Mouse (Mus musculus) v-Abl transformed pro-B cells (cell line): ENCODE results near the gene Shroom3.

Source experiments
- in situ Hi-C, 2 experiments: fragments of 400-800 bp; cut with MboI; formaldehyde crosslinking; loops; one replicate each; pipeline ENCODE4 v1.15.1; 2025; ENCODE audit not compliant: unreplicated experiment in 2 of 2

Shroom3 gene

DNA sequence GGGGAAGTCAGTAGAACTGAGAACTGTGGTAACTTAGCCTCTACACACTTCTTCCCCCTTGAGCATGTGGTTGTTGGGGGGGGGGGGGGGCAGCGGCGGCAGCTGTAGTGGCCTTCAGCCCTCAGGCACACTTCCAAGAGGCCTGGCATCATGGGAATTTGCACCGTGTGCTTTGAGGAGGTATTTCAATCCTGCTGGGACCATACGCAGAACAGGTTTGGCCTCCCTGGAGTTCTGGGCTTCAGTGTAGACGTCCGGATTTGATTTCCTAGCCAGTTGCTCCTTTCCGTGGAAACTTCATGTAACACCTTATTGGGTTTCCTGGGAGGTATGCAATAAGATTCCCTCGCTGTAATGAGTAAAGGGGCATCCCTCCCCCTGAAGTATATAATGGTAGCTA, 105.8 kb downstream of the Shroom3 start:
- in situ Hi-C loops, result no loop called here

DNA sequence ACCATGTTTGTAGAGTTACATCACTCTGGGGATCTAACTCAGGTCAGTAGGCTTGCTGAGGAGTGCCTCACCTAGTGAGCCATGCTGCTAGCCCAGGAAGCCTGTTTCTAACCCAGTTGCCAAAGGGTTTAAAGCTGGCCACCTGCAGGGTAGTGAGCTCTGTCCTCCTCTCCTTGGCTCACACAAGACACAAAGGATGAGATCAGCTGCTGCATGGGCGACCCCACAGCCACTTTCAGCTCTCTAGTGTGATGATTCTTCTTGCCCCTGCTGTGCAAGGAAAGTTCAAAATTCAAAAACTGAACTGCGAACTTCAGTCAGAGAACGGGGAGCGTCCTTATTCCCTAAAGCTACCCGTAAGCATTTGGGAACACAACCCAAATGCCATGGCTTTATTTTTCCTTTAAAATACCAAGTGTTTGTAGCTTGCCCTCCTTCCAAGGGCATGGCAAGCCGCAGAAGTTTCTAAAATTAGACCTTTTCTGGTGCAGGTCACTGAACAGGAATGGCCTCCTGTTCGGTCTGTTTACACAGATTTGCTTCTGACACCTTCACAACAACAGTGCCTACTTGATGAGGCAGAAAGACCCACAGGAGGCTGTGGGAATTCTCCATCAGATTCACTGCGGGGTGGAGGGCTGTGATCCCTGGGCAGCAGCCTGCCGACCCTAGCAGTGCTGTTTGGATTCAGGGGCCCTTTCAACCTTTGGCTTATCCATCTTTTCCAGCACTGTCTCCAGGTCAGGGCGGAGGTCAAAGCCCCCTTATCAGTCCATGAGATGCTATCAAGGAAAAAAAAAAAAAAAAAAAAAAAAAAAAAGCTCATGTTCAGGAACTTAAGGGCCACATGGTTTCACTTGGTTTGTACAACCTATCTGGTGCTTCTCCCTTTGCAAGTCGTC, 113.1 kb downstream of the Shroom3 start:
- in situ Hi-C loops, result no loop called here

DNA sequence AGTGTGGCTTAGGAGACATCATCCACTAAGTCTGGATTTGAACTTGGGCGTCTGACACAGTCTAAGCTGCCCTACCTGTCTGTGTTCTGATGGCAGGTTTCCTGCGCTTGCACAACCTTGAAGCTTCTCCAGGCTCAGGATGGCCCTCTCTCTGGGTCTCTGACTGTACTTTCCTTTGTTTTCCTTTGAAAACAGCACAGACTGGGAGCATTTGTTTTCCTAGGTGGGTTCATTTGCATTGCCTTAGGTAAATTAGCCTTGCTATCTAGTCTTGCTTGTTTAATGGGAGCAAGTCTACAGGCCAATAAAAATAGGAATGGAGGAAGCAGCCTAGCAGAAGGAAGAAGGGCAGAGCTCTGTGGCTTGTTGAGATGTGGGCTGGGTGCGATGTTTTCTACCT, 114.7 kb downstream of the Shroom3 start:
- in situ Hi-C loops, result no loop called here

DNA sequence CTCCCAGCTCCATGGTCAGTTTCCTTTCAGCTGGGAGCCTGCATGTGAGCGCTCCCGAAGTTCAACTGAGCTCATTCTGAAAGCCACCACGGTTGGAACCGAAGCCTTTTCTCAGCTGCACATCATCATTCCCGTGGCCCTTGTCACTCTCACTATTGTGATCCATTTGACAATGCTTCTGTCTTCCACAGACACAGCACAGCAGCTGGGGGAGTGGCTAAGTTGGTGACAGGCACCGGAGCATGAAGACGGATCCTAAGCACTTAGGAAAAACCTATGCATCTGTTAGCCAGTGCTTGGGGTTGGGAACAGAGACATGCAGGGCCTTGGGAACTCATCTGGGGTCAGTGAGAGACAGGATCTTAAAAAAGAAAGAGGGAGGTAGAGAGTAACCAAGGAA, 121.1 kb downstream of the Shroom3 start:
- in situ Hi-C loops, result no loop called here

DNA sequence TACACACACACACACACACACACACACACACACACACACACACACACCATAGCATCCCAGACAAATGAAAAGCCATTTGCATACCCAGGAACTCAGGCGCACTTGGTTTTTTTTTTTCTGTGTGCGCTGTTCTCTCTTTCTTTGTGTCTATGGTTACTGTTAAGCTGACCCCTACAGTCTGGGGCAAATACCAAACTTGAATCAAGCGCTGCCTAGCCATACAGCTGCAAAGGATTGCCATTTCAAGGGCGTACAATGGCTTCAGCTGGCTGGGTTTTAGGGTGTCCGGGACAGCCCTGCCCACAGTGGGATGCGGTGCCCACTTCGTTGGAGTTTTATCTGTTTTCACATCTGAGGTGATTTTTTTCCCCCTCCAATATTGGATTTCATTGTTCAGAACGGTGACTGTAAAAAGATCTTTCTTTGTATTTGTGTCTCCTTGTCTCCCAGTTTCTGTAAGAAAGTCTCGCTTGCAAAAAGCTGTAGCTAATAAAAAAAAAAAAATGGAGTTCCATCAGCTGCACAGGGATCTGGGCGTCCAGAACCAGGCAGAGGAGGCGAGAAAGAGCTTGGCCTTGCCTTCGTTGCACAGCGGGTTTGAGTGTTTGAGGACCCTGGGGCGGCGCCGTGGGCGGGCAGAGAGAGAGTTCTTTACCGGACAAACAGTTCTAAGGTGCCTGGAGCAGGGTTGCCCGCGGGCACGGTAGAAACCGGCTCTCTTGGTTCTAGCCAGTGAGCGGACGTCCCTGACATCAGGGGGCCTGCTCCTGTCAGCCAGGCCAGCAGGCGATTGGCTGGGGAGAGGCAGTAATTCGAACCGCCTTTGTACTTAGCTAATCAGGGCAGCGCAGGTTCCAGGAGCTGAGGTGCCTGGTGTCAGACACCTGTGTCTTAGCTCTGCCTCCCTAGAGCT, 125.5 kb downstream of the Shroom3 start:
- in situ Hi-C loops, result no loop called here

DNA sequence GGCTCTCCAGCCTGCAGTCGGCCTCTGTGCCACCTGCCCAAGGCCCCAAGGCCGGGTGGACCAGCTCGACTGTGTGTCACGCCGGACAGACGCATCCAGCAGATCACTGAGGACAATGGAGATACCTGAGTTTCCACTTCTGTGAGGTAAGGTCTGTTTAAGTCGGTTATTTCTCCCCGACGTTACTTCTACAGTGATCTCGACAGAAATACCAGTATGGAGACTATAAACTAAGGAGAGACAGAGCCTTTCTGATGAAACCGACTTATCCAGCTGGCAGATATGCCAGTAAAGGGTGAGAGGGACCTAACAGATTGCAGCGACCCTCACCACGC, 126.1 kb downstream of the Shroom3 start:
- in situ Hi-C loops, result no loop called here

DNA sequence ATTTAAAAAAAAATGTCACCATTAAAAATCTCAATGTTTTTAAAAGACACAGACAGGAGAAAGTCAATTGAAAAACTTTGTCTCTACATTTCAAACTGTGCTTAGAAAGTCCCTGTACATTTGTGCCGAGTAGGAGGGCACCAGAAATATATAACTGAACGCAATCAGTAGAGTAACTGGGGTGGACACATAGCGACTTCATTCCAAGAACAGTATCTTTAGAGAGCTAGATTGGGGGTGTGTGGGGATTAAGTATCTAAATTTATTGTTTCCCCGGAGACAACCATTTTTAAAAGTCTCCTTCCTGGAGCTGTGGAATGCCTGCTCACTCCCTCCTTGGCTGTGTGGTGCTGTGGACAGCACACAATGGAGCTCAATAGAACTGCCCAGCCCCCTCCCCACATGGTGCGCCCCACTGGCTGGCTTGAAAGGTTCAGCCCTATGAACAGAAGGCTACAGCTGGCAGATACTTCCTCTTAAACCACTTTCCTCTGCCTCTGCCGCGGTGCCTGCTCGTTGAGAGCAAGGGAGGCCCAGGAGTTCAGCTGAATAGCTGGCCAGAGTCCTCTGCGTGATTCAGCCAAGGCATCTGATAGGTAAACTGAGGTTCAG, 127.8 kb downstream of the Shroom3 start:
- in situ Hi-C loops, result no loop called here

DNA sequence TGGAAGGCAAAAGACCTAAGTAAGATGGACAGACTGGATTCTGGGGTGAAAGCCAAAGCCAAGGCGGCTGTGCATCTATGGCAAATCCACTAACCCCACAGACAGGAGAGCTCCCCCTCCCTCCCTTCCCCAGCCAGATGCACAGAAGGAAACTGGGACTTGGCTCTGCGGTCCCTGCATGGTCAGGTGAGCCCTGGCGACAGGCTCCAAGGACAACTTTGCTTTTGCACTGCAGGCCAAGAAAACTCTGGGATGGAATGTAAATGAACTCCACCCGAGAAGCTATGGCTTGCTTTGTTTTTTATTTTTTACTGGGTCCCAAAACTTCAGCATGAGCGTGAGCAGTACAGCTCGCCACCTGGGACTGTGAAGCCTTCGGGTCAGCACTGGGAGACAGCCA, 128.5 kb downstream of the Shroom3 start:
- in situ Hi-C loops, result no loop called here

DNA sequence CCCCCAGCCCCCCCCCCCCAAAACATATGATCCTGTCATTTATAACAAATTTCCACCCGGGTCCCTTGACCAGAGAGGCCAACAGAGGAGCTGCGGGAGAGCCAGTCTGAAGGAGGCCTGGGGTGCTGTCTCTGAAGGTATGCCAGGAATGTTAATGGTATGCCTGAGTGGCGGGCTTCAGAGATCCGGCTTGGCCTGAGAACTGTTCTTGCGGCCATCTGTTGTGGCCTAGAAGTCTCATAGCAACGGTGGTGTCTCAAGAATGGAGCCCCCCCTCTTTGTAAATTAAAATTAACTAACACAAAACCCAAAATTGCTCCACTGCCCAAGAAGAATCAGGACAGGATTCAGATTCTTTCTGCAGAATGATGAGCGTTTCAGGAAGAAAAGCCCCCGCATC, 129.7 kb downstream of the Shroom3 start:
- in situ Hi-C loops, result no loop called here

DNA sequence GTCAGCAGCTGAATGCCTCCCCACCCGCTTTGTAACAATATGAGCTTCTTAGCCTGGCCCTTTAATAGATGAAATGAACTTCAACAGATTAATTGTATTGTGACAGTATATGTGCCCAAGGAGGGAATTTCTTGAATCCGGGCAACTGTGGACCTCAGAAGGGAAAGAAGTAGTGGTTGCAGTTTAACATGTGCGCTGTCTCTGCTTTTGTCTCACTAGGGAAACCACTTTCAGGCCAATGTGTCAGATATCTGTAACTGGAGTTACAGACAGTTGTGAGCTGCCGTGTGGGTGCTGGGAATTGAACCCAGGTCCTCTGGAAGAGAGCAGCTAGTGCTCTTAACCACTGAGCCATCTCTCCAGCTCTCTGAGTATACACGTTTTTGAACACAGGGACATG, 130.3 kb downstream of the Shroom3 start:
- in situ Hi-C loops, result no loop called here

DNA sequence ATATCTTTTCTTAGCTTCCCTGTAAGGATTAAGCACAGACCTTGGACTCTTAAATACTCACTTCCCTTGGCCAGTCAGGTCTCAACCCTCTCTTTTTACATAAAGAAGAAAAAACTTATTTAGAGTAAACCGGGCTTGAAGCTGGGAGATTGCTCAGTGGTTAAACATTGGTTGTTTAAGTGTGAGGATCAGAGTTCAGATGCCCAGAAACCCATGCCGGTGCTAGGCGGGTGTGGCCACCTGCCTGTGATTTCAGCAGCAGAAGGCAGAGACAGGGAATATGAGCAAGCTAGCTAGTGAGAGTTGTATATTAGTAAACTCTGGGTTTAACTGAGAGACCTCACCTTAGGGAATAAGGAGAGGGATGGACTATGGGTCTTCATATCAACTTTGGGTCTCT, 131.4 kb downstream of the Shroom3 start:
- in situ Hi-C loops, result no loop called here

DNA sequence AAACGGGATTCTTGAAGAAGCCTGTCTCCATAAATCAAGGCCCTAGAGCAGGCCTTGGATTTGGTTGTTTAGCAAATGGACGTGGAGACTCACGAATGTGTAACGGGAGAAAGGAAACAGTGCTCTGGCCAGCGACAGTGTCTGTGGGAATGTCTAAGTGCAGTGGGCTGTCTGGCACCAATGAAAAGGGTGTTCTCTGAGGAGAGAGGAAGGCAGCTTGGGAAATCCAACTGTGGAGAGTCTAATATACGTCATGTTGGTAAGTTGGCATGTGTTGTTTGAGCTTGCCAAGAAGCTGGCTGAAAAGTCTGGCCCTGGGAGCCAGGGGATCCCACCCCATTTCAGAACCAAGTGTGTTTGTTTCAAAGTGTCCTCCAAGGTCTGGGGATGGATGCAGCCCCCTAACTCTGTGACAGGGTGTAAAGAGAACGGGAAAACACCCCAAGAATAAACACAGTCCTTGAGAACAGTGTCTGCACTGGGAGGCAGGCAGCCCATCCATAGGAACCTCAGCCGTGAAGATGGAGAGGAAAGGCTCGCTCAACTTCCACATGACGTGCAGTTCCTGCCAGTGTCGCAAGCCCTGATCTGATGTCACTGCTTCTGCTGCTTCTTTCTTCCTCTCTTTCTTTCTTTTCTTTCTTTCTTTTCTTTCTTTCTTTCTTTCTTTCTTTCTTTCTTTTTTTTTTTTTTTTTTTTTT, 134.0 kb downstream of the Shroom3 start:
- in situ Hi-C loops, result no loop called here

DNA sequence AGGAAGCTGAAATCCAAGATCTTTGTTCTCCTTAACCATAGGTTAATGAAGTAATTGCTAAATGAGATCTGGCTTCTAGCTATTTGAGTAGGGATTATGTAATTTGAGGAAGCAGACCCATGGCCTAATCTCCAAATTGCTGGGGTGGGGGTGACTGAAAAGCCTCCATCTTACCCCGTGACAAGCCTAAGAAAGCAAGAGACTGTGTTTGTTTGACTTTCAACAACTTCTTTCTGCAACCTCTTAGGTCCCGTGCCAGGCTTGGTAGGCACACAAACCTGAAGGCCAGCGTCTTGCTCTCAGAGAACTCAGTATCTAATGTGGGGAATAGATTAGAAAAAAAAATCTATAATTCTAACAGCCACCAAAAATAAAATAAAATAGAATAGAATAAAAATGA, 138.1 kb downstream of the Shroom3 start:
- in situ Hi-C loops, result no loop called here

DNA sequence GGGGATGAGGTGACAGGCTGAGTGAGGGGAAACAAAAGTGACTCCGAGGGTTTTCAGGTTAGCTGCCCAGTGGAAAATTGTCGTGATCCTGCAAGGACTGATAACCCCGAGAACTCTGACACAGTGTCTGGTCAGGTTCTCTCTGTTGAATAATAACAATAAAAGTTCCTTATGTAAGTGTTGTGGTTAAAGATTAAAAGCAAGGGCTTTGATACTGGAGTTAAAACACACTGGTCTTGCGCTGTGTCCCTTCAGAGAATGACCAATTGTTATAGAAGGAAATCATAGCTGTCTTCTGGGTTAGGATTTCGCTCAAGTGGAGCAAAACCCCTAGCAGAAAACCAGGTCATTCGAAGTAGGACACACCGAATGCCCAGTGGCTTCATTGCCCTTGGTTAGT, 140.3 kb downstream of the Shroom3 start:
- in situ Hi-C loops, result no loop called here

DNA sequence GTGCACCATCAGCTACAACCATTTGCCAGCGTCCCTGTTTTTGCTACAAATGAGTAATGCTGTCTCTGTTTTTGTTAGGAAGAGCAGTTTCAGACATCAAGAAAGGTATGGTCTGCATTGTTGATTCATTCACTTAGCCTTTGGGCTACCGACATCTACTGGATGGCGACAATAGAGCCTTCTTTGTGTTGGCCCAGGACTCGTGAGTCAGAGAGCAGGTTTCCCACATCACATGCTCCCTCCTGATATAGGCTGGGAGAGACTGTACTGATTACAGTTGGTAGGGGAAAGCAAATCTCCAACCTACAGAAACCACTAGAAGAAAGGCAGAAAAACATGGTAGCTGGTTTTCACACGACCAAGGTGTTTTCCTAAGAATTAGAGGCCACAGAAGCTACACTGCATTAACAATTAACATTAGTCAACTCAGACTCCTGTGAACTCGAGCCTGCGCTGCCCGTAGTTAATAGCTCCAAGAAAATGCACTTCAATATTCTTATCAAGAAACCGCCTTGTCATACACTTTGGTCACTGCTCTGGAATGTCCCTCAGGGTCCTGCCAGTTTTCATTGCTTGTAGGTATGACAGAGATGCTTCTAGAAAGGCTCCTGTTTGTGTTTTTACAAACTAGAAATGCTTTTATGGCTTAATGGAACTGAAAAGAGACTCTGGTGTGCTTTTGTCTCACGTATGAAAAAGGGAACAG, 141.2 kb downstream of the Shroom3 start:
- in situ Hi-C loops, result no loop called here

DNA sequence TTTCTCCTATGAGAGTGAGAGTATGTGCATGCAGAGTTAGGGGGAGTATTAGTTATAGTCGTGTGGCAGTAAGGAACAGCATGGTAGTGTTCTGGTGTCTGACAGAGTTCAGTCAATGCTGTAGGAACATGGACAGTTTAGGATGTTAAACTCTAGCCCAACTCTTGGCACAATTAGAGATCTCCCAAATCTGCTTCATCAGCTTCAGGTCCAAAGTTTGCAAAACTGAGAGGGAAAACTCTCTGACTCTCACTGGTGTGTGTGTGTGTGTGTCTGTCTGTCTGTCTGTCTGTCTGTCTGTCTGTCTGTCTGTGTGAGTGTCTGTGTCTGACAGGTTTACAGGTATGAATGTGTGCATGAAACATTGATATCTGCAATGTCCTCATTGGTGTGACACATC, 147.2 kb downstream of the Shroom3 start:
- in situ Hi-C loops, result no loop called here

DNA sequence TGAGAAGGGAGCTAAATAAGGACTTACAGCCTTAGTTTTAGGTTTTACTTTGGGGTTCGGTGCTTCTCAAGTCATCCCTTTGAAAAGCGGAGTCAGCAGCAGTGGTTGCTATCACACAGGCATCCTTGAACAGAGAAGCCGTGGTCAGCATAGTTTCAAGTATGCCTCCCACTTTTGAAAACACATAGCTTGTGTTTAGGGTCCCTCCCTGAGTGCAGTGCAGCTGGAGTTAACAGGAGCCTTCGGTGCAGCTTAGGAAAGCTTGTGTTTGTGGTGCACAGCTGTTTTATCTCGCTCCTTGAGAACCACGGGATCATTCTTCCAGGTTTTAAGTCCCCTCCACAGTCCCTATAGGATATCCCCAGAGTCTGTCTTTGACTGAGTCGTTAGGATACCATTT, 151.3 kb downstream of the Shroom3 start:
- in situ Hi-C loops, result no loop called here

DNA sequence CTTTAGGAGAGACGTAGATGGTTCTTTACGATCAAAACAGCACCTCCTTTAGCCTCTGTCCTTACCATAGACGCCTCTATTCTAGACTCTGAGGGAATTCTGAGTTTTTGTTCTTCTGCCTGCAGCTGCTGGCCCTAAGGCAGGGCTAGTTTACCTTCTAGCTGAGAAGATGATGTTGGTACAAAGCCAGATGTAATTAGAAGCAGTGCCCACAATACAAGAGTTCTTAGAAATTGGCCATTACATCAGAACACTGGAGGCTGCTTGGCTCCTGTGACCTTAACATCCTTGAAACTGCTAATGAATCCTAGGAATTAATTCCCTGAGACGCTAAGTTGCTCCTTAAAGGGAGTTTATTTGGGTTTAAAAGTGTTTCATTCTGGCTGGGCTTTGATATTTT, 154.1 kb downstream of the Shroom3 start:
- in situ Hi-C loops, result no loop called here

DNA sequence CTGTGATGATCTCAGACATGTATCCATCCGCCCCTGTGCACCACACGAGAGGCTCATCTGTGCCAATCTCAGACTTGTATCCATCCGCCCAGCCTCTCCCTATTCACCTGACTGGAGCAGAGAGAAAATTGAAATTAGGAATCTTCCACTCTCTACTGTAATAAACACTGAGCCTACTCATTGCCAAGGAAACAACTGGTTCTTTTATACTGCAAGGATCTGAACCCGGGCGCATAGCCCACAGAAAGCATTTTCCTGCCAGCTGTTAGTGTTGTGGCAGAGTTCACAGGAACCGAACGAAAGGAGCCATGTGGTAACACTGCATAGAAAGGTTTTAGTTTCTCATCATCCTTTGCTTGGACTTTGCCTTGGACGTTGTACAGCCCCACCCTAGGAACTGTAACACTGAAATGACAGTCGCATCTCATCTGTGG, 155.1 kb downstream of the Shroom3 start:
- in situ Hi-C loops, result no loop called here

DNA sequence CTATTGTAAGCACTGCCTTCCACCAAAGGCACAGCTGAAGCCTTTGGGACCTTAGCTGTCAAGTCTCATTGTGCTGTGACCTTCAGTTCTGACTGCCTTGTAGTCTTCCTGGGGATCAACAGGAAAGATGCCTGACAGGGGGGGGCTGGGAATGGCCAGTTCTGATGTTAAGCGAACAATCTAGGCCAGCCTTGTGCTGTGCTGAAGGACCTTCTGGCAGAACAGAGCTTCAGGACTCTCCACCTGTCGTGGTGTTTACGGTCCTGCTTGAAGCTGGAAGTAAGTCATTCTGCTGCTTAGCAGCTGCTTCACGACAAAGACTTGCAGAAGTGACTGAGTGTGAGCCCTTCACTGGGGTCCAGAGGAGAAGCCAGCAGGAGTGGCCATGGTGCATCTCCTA, 156.1 kb downstream of the Shroom3 start:
- in situ Hi-C loops, result no loop called here
